Mouse (Mus musculus) G1E-ER4 (cell line): Measurements from ENCODE around the gene Gpr158. TPM values are rescaled to one million over a fixed set of nuclear protein-coding genes. Genes with fewer than 3 reads are reported as not detected.

Source experiments
- GATA1 ChIP-seq: IDR thresholded peaks from one replicate; pipeline ENCODE4 v1.8.0; 2012; ENCODE audit warnings: low read length, inconsistent platforms
- polyA plus RNA-seq: library from polyadenylated mRNA; stranded (reverse); fragments of >175 nt; gene quantifications from 2 replicates; pipeline ENCODE4 v1.2.3, GENCODE M21; 2012

Gpr158 gene
- polyA plus RNA-seq, 1 experiment: not detected

- TF ChIP-seq GATA1: no peak
Observed at GRCm38 (mm10) chr2:21499399-21499798, 132.1 kb downstream of the Gpr158 start.

GRCm38 (mm10) chr2:21507449-21507848 is 140.1 kb downstream of the Gpr158 start:
- TF ChIP-seq GATA1: no peak

GRCm38 (mm10) chr2:21530750-21531149 is 163.4 kb downstream of the Gpr158 start:
- TF ChIP-seq GATA1: no peak

GRCm38 (mm10) chr2:21619180-21619579 is 251.8 kb downstream of the Gpr158 start:
- no peak for TF ChIP-seq GATA1

GRCm38 (mm10) chr2:21632136-21632535 is 264.8 kb downstream of the Gpr158 start:
- TF ChIP-seq GATA1: no peak

- TF ChIP-seq GATA1: no peak
Observed at GRCm38 (mm10) chr2:21665721-21666120, 298.4 kb downstream of the Gpr158 start.

- no peak for TF ChIP-seq GATA1
Observed at GRCm38 (mm10) chr2:21676084-21676838, 308.9 kb downstream of the Gpr158 start.

GRCm38 (mm10) chr2:21676839-21677123 is 309.4 kb downstream of the Gpr158 start:
- no peak for TF ChIP-seq GATA1

- TF ChIP-seq GATA1: no peak
Observed at GRCm38 (mm10) chr2:21680735-21681270, 313.5 kb downstream of the Gpr158 start.

GRCm38 (mm10) chr2:21684736-21685135 is 317.4 kb downstream of the Gpr158 start:
- no peak for TF ChIP-seq GATA1

GRCm38 (mm10) chr2:21693128-21693527 is 325.8 kb downstream of the Gpr158 start:
- no peak for TF ChIP-seq GATA1

- no peak for TF ChIP-seq GATA1
Observed at GRCm38 (mm10) chr2:21693807-21694594, 326.7 kb downstream of the Gpr158 start.

- TF ChIP-seq GATA1: no peak
Observed at GRCm38 (mm10) chr2:21728075-21728474, 360.7 kb downstream of the Gpr158 start.

- TF ChIP-seq GATA1: no peak
Observed at GRCm38 (mm10) chr2:21783721-21784120, 416.4 kb downstream of the Gpr158 start.

GRCm38 (mm10) chr2:21793156-21793555 is 425.8 kb downstream of the Gpr158 start:
- no peak for TF ChIP-seq GATA1

GRCm38 (mm10) chr2:21799616-21800015 is 432.3 kb downstream of the Gpr158 start:
- no peak for TF ChIP-seq GATA1

- TF ChIP-seq GATA1: no peak
Observed at GRCm38 (mm10) chr2:21800045-21800444, 432.7 kb downstream of the Gpr158 start.
